Mouse (Mus musculus): ENCODE data around the gene Dnajc28. TPM values are rescaled to one million over a fixed set of nuclear protein-coding genes. Genes with fewer than 3 reads are reported as not detected.
A peak's percentile ranks its signal among the peaks of the same experiment; 100 is the strongest.
"Not testable (repeated sequence)": the region's sequence is repeated elsewhere in the genome, so short reads cannot be mapped to it uniquely, and the experiment has no call there.

Gene Dnajc28
- polyA plus RNA-seq, 1 experiment = 0.19 TPM

DNA sequence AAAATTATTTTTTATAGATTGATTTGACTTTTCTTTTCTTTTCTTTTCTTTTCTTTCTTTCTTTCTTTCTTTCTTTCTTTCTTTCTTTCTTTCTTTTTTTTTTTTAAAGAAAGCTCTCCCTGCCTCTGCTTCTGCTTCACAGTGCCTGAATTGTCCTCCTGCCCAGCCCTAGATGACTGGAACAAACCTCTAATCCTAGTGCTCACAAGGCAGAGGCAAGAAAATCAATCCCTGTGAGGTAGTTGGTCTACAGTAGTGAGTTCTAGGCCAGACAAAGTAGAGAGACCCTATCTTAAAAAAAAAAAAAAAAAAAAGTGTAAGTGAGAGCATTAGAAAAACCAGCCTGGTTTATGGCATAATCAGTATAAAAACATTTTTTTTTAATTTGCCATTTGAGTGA, 31.0 kb upstream of the Dnajc28 start:
- Histone ChIP-seq H3K4me1 (ENCODE audit: control insufficient read depth) (peaks cover 38% of the 10 kb centered on the region), H3K36me3 (ENCODE audit: control insufficient read depth) (peaks cover 55% of the 10 kb centered on the region), H3K9me3 (ENCODE audit: control insufficient read depth, low read length) (peaks cover 1% of the 10 kb centered on the region), H3K4me3 (replicated peaks) (peak overlapping the region; percentile 40), H3K27me3 (ENCODE audit: control insufficient read depth) (no peaks in the 10 kb centered on the region)
- TF ChIP-seq TAL1 (IDR thresholded peaks at IDR 0.05; ENCODE audit: low read length) (no peak), GATA1 (IDR thresholded peaks at IDR 0.05; ENCODE audit: low read length) (no peak)

GRCm38 (mm10) chr16:91649246-91649645, 30.4 kb upstream of the Dnajc28 start:
- H3K9me3 ChIP-seq (ENCODE audit: control insufficient read depth, low read length) = no peaks in the 10 kb centered on the region
- H3K36me3 ChIP-seq (ENCODE audit: control insufficient read depth) = peaks cover 53% of the 10 kb centered on the region
- no peak for TF ChIP-seq GATA1 (IDR thresholded peaks at IDR 0.05; ENCODE audit: low read length)
- no peak for TF ChIP-seq TAL1 (IDR thresholded peaks at IDR 0.05; ENCODE audit: low read length)
- peak overlapping the region; percentile 85 for H3K4me3 ChIP-seq (replicated peaks)
- H3K4me1 ChIP-seq (ENCODE audit: control insufficient read depth) = peaks cover 43% of the 10 kb centered on the region
- no peaks in the 10 kb centered on the region for H3K27me3 ChIP-seq (ENCODE audit: control insufficient read depth)

DNA sequence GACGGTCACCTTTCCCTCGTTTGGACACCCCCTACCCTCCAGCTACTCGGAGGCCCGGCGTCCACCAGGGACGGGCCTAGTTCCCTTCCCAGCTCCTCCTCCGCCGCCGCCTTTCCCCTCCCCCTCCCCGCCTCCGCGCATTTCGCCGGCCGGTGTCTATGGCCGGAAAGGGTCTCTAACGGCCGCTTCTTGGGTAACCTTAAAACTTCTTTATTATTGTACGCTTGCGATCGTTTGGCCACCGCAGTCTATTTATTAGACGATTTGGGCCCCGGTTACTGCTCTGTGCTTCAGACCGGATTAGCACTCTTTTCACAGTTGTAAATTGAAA, 29.4 kb upstream of the Dnajc28 start:
- H3K4me1 ChIP-seq (ENCODE audit: control insufficient read depth) = peaks cover 46% of the 10 kb centered on the region
- no peaks in the 10 kb centered on the region for H3K27me3 ChIP-seq (ENCODE audit: control insufficient read depth)
- no peak for TF ChIP-seq TAL1 (IDR thresholded peaks at IDR 0.05; ENCODE audit: low read length)
- TF ChIP-seq GATA1 (IDR thresholded peaks at IDR 0.05; ENCODE audit: low read length) = no peak
- H3K4me3 ChIP-seq (replicated peaks) = peak overlapping the region; percentile 85
- H3K9me3 ChIP-seq (ENCODE audit: control insufficient read depth, low read length) = no peaks in the 10 kb centered on the region
- H3K36me3 ChIP-seq (ENCODE audit: control insufficient read depth) = peaks cover 47% of the 10 kb centered on the region

DNA sequence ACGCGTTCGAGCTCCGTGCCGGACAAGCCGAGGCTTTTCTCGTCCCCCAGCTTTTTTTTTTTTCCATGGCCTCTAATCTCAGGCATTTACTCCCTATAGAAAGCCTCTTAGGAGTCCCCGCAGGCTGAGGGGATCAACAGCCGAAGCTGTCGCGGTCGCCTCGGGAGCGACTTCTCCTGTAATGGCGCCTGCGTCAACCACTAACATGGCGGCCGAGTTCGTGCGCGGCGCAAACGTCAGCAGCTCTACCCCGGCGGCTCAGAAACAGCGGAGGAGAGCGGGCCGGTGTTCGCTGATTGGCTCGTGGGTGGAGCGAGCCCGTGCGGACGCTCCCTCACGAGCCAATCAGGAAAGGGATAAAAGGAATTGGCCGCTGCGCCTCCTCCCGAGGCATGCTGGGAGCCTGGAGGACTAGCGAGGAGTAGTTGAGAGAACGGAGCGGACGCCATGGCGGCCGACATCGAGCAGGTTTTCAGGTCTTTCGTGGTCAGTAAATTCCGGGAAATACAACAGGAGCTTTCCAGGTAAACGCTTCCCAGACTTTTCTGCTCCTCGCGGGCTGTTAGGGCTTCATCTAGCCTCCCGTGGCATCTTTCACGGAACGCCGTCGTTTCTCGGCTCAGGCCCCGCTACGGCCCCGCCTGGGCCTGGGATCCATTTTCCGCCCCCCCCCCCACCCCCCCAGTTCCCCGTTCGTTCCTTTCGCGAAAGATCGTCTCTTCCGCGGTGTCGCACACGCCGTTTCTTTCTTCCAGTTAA, 28.8 kb upstream of the Dnajc28 start, which contains the start of gene Son:
TSS of gene Son (plus strand) at position 46 of the 759 bp plus-strand sequence.
- Histone ChIP-seq H3K4me1 (ENCODE audit: control insufficient read depth) (peaks cover 47% of the 10 kb centered on the region), H3K36me3 (ENCODE audit: control insufficient read depth) (peaks cover 47% of the 10 kb centered on the region)
- TF ChIP-seq TAL1 (IDR thresholded peaks at IDR 0.05; ENCODE audit: low read length) (no peak), GATA1 (IDR thresholded peaks at IDR 0.05; ENCODE audit: low read length) (no peak)

GRCm38 (mm10) chr16:91646681-91647419, 28.0 kb upstream of the Dnajc28 start, which contains the start of gene Gart:
Gene Gart, minus strand, starts transcription at chr16:91646952.
- Histone ChIP-seq H3K36me3 (ENCODE audit: control insufficient read depth) (peaks cover 47% of the 10 kb centered on the region), H3K27me3 (ENCODE audit: control insufficient read depth) (no peaks in the 10 kb centered on the region), H3K4me1 (ENCODE audit: control insufficient read depth) (peaks cover 42% of the 10 kb centered on the region), H3K9me3 (ENCODE audit: control insufficient read depth, low read length) (no peaks in the 10 kb centered on the region), H3K4me3 (replicated peaks) (peak within 1 kb of the TSS; percentile 85)
- no peak for TF ChIP-seq TAL1 (IDR thresholded peaks at IDR 0.05; ENCODE audit: low read length)
- TF ChIP-seq GATA1 (IDR thresholded peaks at IDR 0.05; ENCODE audit: low read length) = no peak

More for the DNA sequence above, 28.8 kb upstream of the Dnajc28 start, which contains the start of gene Son:
- no peaks in the 10 kb centered on the region for H3K27me3 ChIP-seq (ENCODE audit: control insufficient read depth)
- H3K9me3 ChIP-seq (ENCODE audit: control insufficient read depth, low read length) = no peaks in the 10 kb centered on the region
- peak within 1 kb of the TSS; percentile 85 for H3K4me3 ChIP-seq (replicated peaks)

GRCm38 (mm10) chr16:91645995-91646602, 27.3 kb upstream of the Dnajc28 start:
- no peaks in the 10 kb centered on the region for H3K9me3 ChIP-seq (ENCODE audit: control insufficient read depth, low read length)
- peaks cover 38% of the 10 kb centered on the region for H3K4me1 ChIP-seq (ENCODE audit: control insufficient read depth)

GRCm38 (mm10) chr16:91645420-91645819, 26.6 kb upstream of the Dnajc28 start:
- peak overlapping the region; percentile 85 for H3K4me3 ChIP-seq (replicated peaks)
- peaks cover 34% of the 10 kb centered on the region for H3K4me1 ChIP-seq (ENCODE audit: control insufficient read depth)
- H3K27me3 ChIP-seq (ENCODE audit: control insufficient read depth) = not testable (repeated sequence)

More at GRCm38 (mm10) chr16:91645995-91646602, 27.3 kb upstream of the Dnajc28 start:
- no peak for TF ChIP-seq GATA1 (IDR thresholded peaks at IDR 0.05; ENCODE audit: low read length)
- TF ChIP-seq TAL1 (IDR thresholded peaks at IDR 0.05; ENCODE audit: low read length) = no peak
- Histone ChIP-seq H3K27me3 (ENCODE audit: control insufficient read depth) (no peaks in the 10 kb centered on the region), H3K36me3 (ENCODE audit: control insufficient read depth) (peaks cover 47% of the 10 kb centered on the region), H3K4me3 (replicated peaks) (peak overlapping the region; percentile 85)

GRCm38 (mm10) chr16:91644901-91645300, 26.1 kb upstream of the Dnajc28 start:
- no peak for TF ChIP-seq GATA1 (IDR thresholded peaks at IDR 0.05; ENCODE audit: low read length)
- TF ChIP-seq TAL1 (IDR thresholded peaks at IDR 0.05; ENCODE audit: low read length) = no peak
- H3K4me3 ChIP-seq (replicated peaks) = peak overlapping the region; percentile 5
- H3K27me3 ChIP-seq (ENCODE audit: control insufficient read depth) = no peaks in the 10 kb centered on the region
- H3K9me3 ChIP-seq (ENCODE audit: control insufficient read depth, low read length) = no peaks in the 10 kb centered on the region
- H3K36me3 ChIP-seq (ENCODE audit: control insufficient read depth) = peaks cover 44% of the 10 kb centered on the region
- H3K4me1 ChIP-seq (ENCODE audit: control insufficient read depth) = peaks cover 31% of the 10 kb centered on the region

More at GRCm38 (mm10) chr16:91645420-91645819, 26.6 kb upstream of the Dnajc28 start:
- not testable (repeated sequence) for H3K9me3 ChIP-seq (ENCODE audit: control insufficient read depth, low read length)
- peaks cover 44% of the 10 kb centered on the region for H3K36me3 ChIP-seq (ENCODE audit: control insufficient read depth)

DNA sequence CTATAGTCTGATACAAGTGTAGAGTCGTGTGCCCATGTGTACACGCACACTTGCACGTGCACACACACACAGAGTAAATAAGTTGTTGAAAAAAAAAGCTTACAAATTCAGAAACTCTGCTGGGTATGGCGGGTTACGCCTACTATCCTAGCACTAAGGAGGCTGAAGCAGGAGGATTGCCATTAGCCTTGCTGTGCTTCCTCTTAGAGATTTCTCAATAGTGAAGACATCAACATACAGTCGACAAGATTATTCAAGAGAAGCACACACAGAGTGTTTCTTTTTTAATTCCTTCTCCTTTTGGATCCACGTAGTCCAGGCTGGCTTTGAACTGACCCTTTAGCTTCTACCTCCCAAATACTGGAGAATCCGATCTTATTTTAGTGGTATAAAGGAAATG, 21.3 kb upstream of the Dnajc28 start:
- peaks cover 86% of the 10 kb centered on the region for H3K36me3 ChIP-seq (ENCODE audit: control insufficient read depth)
- peaks cover 16% of the 10 kb centered on the region for H3K4me1 ChIP-seq (ENCODE audit: control insufficient read depth)
- no peak for TF ChIP-seq TAL1 (IDR thresholded peaks at IDR 0.05; ENCODE audit: low read length)
- no peak for TF ChIP-seq GATA1 (IDR thresholded peaks at IDR 0.05; ENCODE audit: low read length)
- no peak overlapping the region for H3K4me3 ChIP-seq (replicated peaks)
- no peaks in the 10 kb centered on the region for H3K9me3 ChIP-seq (ENCODE audit: control insufficient read depth, low read length)
- H3K27me3 ChIP-seq (ENCODE audit: control insufficient read depth) = no peaks in the 10 kb centered on the region
